Mouse (Mus musculus): ENCODE measurements around the gene Pik3c2g.
"Not testable (repeated sequence)": the region's sequence is repeated elsewhere in the genome, so short reads cannot be mapped to it uniquely, and the experiment has no call there.

Gene Pik3c2g

GRCm38 (mm10) chr6:139908997-139909669 lies 322.1 kb downstream of the Pik3c2g start:
- in situ Hi-C loops (cut with MboI): no loop called here

GRCm38 (mm10) chr6:139928766-139929165 lies 341.7 kb downstream of the Pik3c2g start:
- in situ Hi-C loops (cut with MboI): no loop called here

- in situ Hi-C loops (cut with MboI): no loop called here
Measured at GRCm38 (mm10) chr6:139934861-139935260, 347.8 kb downstream of the Pik3c2g start.

GRCm38 (mm10) chr6:139937581-139937980 lies 350.6 kb downstream of the Pik3c2g start:
- in situ Hi-C loops (cut with MboI): not testable (repeated sequence)

- in situ Hi-C loops (cut with MboI): no loop called here
Measured at GRCm38 (mm10) chr6:139947106-139947879, 360.3 kb downstream of the Pik3c2g start.

GRCm38 (mm10) chr6:139953596-139953995 lies 366.6 kb downstream of the Pik3c2g start:
- in situ Hi-C loops (cut with MboI): no loop called here

- in situ Hi-C loops (cut with MboI): no loop called here
Measured at GRCm38 (mm10) chr6:139957531-139958241, 370.7 kb downstream of the Pik3c2g start.

GRCm38 (mm10) chr6:139963775-139964174 lies 376.8 kb downstream of the Pik3c2g start:
- in situ Hi-C loops (cut with MboI): no loop called here

GRCm38 (mm10) chr6:139964895-139965294 lies 377.9 kb downstream of the Pik3c2g start:
- in situ Hi-C loops (cut with MboI): no loop called here

- in situ Hi-C loops (cut with MboI): no loop called here
Measured at GRCm38 (mm10) chr6:139966684-139967083, 379.7 kb downstream of the Pik3c2g start.

- in situ Hi-C loops (cut with MboI): no loop called here
Measured at GRCm38 (mm10) chr6:139971608-139972298, 384.7 kb downstream of the Pik3c2g start.

GRCm38 (mm10) chr6:139974668-139975067 lies 387.6 kb downstream of the Pik3c2g start:
- in situ Hi-C loops (cut with MboI): no loop called here

- in situ Hi-C loops (cut with MboI): no loop called here
Measured at GRCm38 (mm10) chr6:139978114-139978513, 391.1 kb downstream of the Pik3c2g start.

- in situ Hi-C loops (cut with MboI): no loop called here
Measured at GRCm38 (mm10) chr6:139981061-139981460, 394.0 kb downstream of the Pik3c2g start.

GRCm38 (mm10) chr6:139984069-139984468 lies 397.0 kb downstream of the Pik3c2g start:
- in situ Hi-C loops (cut with MboI): no loop called here

GRCm38 (mm10) chr6:139986564-139986963 lies 399.5 kb downstream of the Pik3c2g start:
- in situ Hi-C loops (cut with MboI): no loop called here

- in situ Hi-C loops (cut with MboI): no loop called here
Measured at GRCm38 (mm10) chr6:139989075-139989474, 402.1 kb downstream of the Pik3c2g start.

GRCm38 (mm10) chr6:139989597-139989996 lies 402.6 kb downstream of the Pik3c2g start:
- in situ Hi-C loops (cut with MboI): no loop called here

- in situ Hi-C loops (cut with MboI): no loop called here
Measured at GRCm38 (mm10) chr6:140005181-140005580, 418.2 kb downstream of the Pik3c2g start.
